Mouse (Mus musculus) kidney, postnatal 14 days (tissue): ENCODE results near the gene Tes3-ps.

Experiments
- DNase-seq: peaks from one replicate; pipeline ENCODE4 v3.0.0; 2022; ENCODE audit warnings: mixed read lengths

Gene Tes3-ps

GRCm38 (mm10) chr13:49505776-49506175, 12.7 kb downstream of the Tes3-ps start:
- DNase-seq = no peak

- no peak for DNase-seq
Measured at GRCm38 (mm10) chr13:49507176-49507575, 14.1 kb downstream of the Tes3-ps start.

- DNase-seq = peak; percentile 5
Measured at GRCm38 (mm10) chr13:49518761-49519160, 25.6 kb downstream of the Tes3-ps start.

- no peak for DNase-seq
Measured at GRCm38 (mm10) chr13:49526235-49526634, 33.1 kb downstream of the Tes3-ps start.

GRCm38 (mm10) chr13:49530636-49531035, 37.5 kb downstream of the Tes3-ps start:
- DNase-seq = no peak

- DNase-seq = no peak
Measured at GRCm38 (mm10) chr13:49536946-49537345, 43.8 kb downstream of the Tes3-ps start.

- DNase-seq = no peak
Measured at GRCm38 (mm10) chr13:49538693-49539092, 45.6 kb downstream of the Tes3-ps start.

- DNase-seq = no peak
Measured at GRCm38 (mm10) chr13:49544279-49544678, 51.2 kb downstream of the Tes3-ps start, which contains the start of gene Aspn. Gene Aspn, plus strand, starts transcription at chr13:49544443.

GRCm38 (mm10) chr13:49545646-49546045, 52.5 kb downstream of the Tes3-ps start:
- peak; percentile 22 for DNase-seq
